Mouse (Mus musculus): ENCODE measurements around the gene Stx1a. TPM values are rescaled to one million over a fixed set of nuclear protein-coding genes. Genes with fewer than 3 reads are reported as not detected.

The Stx1a gene
- polyA plus RNA-seq, 1 experiment from 2014 or later = 12.1 TPM

DNA sequence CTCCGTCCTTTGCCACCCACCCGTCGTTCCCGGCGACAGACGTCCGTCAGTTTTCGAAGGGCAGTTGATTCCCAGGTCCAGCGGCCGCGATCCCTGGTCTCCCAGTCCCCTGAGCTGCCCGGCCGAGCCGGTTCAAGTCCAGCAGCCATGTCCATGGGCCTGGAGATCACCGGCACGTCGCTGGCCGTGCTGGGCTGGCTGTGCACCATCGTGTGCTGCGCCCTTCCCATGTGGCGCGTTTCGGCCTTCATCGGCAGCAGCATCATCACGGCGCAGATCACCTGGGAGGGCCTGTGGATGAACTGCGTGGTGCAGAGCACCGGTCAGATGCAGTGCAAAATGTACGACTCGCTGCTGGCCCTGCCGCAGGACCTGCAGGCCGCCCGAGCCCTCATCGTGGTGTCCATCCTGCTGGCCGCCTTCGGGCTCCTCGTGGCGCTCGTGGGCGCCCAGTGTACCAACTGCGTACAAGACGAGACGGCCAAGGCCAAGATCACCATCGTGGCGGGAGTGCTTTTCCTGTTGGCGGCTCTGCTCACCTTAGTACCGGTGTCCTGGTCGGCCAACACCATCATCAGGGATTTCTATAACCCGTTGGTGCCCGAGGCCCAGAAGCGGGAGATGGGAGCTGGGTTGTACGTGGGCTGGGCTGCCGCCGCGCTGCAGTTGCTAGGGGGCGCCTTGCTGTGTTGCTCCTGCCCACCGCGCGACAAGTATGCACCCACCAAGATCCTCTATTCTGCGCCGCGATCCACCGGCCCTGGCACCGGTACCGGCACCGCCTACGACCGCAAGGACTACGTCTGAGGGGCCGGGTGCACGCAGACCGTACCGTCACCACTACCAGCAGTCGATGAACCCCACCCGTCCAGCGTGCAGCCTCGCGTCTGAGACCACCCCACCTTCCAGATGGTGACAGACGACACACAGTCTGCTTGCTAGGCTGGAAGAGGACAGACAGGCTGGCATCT lies 36.7 kb upstream of the Stx1a start:
- peaks cover 72% of the 10 kb centered on the region for H3K27me3 ChIP-seq (replicated peaks)
- WGBS = 5% methylated on average over 79 of the region's 79 CpGs
- H3K9me3 ChIP-seq (replicated peaks) = no peaks in the 10 kb centered on the region
- H3K4me1 ChIP-seq (replicated peaks) = peaks cover 26% of the 10 kb centered on the region
- peak overlapping the region; percentile 39 for H3K4me3 ChIP-seq
- H3K36me3 ChIP-seq = no peaks in the 10 kb centered on the region
- peak overlapping the region; percentile 66 for H3K4me2 ChIP-seq
- H3K27ac ChIP-seq (ENCODE audit: poor library complexity, severe bottlenecking) = no peak overlapping the region
- H3K9ac ChIP-seq = peak overlapping the region; percentile 46; the same call in 1 of the 2 replicates
- no peak for ATAC-seq (ENCODE audit: insufficient number of reproducible peaks, low FRiP score)

GRCm38 (mm10) chr5:134989166-134989565 lies 34.1 kb upstream of the Stx1a start:
- H3K36me3 ChIP-seq = no peaks in the 10 kb centered on the region
- H3K9me3 ChIP-seq (replicated peaks) = no peaks in the 10 kb centered on the region

DNA sequence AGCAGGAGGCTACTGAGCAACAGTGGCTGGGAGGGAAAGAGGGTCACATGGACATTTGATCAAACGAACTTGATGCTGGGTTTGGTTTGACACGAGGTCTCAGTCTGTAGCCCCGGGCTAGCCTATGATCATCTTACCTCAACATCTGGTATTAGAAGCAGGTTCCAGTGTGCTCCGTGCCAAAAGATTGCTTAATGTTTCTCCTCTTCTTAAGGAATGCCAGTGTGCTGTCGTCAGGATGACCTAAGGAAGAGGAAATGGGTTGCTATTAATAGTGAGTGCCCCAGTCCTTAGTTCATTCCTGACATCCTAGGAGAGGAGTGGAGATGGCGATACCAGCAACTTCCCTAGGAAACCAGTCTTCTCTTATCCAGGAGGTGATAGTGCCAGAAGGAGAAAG lies 33.5 kb upstream of the Stx1a start:
- 28% methylated on average over 6 of the region's 6 CpGs for WGBS
- H3K27ac ChIP-seq (ENCODE audit: poor library complexity, severe bottlenecking) = no peak overlapping the region
- H3K4me1 ChIP-seq (replicated peaks) = peaks cover 26% of the 10 kb centered on the region
- peaks cover 58% of the 10 kb centered on the region for H3K27me3 ChIP-seq (replicated peaks)
- no peak overlapping the region for H3K9ac ChIP-seq
- no peak overlapping the region for H3K4me2 ChIP-seq
- no peaks in the 10 kb centered on the region for H3K9me3 ChIP-seq (replicated peaks)
- ATAC-seq (ENCODE audit: insufficient number of reproducible peaks, low FRiP score) = no peak
- H3K4me3 ChIP-seq = no peak overlapping the region
- no peaks in the 10 kb centered on the region for H3K36me3 ChIP-seq

More at GRCm38 (mm10) chr5:134989166-134989565, 34.1 kb upstream of the Stx1a start:
- no peak overlapping the region for H3K4me2 ChIP-seq
- H3K4me1 ChIP-seq (replicated peaks) = peaks cover 26% of the 10 kb centered on the region
- H3K27me3 ChIP-seq (replicated peaks) = peaks cover 64% of the 10 kb centered on the region
- H3K4me3 ChIP-seq = no peak overlapping the region
- no peak overlapping the region for H3K27ac ChIP-seq (ENCODE audit: poor library complexity, severe bottlenecking)
- H3K9ac ChIP-seq = no peak overlapping the region
- WGBS = 60% methylated on average over 11 of the region's 11 CpGs
- no peak for ATAC-seq (ENCODE audit: insufficient number of reproducible peaks, low FRiP score)

DNA sequence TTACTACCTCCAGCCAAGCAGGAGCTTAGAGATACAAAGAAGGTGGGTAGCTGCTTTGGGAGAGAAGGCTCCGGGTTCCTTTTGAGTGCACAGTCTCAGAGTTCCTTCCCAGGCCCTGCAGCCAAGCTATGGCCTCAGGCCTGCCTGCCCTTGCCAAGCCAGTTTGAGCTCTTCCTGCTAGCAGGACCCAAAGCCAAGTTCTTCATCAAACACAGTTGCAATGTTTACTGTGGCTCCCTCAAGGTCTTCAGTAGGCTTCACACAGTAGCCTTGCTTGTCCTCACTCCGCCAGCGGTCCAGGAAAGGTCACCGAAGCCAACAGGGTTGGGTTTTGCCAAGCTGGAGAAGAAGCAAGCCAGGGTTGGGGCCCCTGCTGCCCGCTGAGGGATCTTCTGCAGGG lies 30.7 kb upstream of the Stx1a start:
- H3K27me3 ChIP-seq (replicated peaks) = peaks cover 30% of the 10 kb centered on the region
- no peak overlapping the region for H3K4me2 ChIP-seq
- H3K4me1 ChIP-seq (replicated peaks) = peaks cover 7% of the 10 kb centered on the region; the same call in 1 of the 2 replicates
- WGBS = 76% methylated on average over 5 of the region's 5 CpGs
- ATAC-seq (ENCODE audit: insufficient number of reproducible peaks, low FRiP score) = no peak
- H3K4me3 ChIP-seq = no peak overlapping the region
- H3K27ac ChIP-seq (ENCODE audit: poor library complexity, severe bottlenecking) = no peak overlapping the region
- H3K9ac ChIP-seq = no peak overlapping the region
- no peaks in the 10 kb centered on the region for H3K9me3 ChIP-seq (replicated peaks)
- no peaks in the 10 kb centered on the region for H3K36me3 ChIP-seq

- Histone ChIP-seq H3K4me1 (replicated peaks) (peaks cover 7% of the 10 kb centered on the region; the same call in 1 of the 2 replicates), H3K27ac (ENCODE audit: poor library complexity, severe bottlenecking) (no peak overlapping the region), H3K36me3 (no peaks in the 10 kb centered on the region), H3K9me3 (replicated peaks) (no peaks in the 10 kb centered on the region), H3K4me3 (no peak overlapping the region), H3K9ac (no peak overlapping the region), H3K27me3 (replicated peaks) (peaks cover 7% of the 10 kb centered on the region), H3K4me2 (no peak overlapping the region)
- ATAC-seq (ENCODE audit: insufficient number of reproducible peaks, low FRiP score) = no peak
- 67% methylated on average over 6 of the region's 6 CpGs for WGBS
Observed at GRCm38 (mm10) chr5:134998359-134998758, 24.9 kb upstream of the Stx1a start.

DNA sequence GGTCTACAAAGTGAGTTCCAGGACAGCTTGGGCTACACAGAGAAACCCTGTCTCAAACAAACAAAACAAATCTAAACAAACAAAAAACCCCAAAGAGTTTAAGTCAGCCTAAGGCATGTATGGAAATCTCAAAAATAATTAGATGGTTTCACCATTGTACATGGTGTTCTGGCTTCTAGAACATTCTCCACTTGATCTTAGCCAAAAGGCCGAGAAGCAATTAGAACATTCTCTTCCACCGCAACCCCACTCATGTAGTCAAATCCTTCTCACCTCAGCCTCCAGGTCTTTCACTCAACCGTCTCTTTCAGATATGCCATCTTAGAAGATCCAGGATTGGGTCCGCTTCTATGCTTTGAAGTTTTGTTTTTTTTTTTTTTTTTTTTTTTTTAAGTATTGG lies 23.5 kb upstream of the Stx1a start:
- Histone ChIP-seq H3K27ac (ENCODE audit: poor library complexity, severe bottlenecking) (no peak overlapping the region), H3K27me3 (replicated peaks) (peaks cover 9% of the 10 kb centered on the region), H3K4me1 (replicated peaks) (peaks cover 7% of the 10 kb centered on the region; the same call in 1 of the 2 replicates), H3K9me3 (replicated peaks) (no peaks in the 10 kb centered on the region), H3K36me3 (no peaks in the 10 kb centered on the region), H3K4me3 (no peak overlapping the region), H3K4me2 (no peak overlapping the region), H3K9ac (no peak overlapping the region)
- ATAC-seq (ENCODE audit: insufficient number of reproducible peaks, low FRiP score) = no peak
- WGBS = 88% methylated on average over 4 of the region's 4 CpGs

DNA sequence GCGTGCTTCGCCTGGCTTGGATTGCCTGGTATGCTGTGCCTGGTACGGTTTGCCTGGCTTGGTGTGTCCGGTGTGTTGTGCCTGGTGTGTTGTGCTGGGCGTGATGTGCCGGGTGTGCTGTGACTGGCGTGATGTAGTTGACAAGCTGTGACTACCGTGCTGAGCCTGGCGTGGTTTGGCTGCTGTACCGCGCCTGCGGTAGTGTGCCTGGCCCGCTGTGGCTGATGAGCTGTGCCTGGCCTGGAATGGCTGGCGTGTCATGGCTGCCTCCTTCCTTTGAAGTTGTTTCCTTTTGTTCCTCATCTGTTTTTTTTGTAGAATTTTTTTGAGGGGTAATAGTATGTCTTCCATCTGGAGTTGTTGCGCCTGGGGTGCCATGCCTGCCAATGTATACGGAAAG lies 22.5 kb upstream of the Stx1a start:
- ATAC-seq (ENCODE audit: insufficient number of reproducible peaks, low FRiP score) = no peak
- Histone ChIP-seq H3K36me3 (no peaks in the 10 kb centered on the region), H3K4me2 (peak overlapping the region; percentile 57; the same call in 1 of the 2 replicates), H3K4me3 (no peak overlapping the region), H3K27ac (ENCODE audit: poor library complexity, severe bottlenecking) (no peak overlapping the region), H3K27me3 (replicated peaks) (peaks cover 16% of the 10 kb centered on the region), H3K9ac (no peak overlapping the region), H3K9me3 (replicated peaks) (no peaks in the 10 kb centered on the region), H3K4me1 (replicated peaks) (peaks cover 7% of the 10 kb centered on the region; the same call in 1 of the 2 replicates)
- 62% methylated on average over 16 of the region's 16 CpGs for WGBS

GRCm38 (mm10) chr5:135001309-135001708 lies 22.0 kb upstream of the Stx1a start:
- H3K9me3 ChIP-seq (replicated peaks) = no peaks in the 10 kb centered on the region
- no peaks in the 10 kb centered on the region for H3K36me3 ChIP-seq
- peaks cover 7% of the 10 kb centered on the region; the same call in 1 of the 2 replicates for H3K4me1 ChIP-seq (replicated peaks)
- H3K9ac ChIP-seq = no peak overlapping the region; the same call in 1 of the 2 replicates
- WGBS = 4% methylated on average over 14 of the region's 14 CpGs
- H3K4me2 ChIP-seq = peak overlapping the region; percentile 57
- peaks cover 16% of the 10 kb centered on the region for H3K27me3 ChIP-seq (replicated peaks)
- 0 out of 2 replicates have a peak, but pooled peaks have one; percentile 41 for ATAC-seq (ENCODE audit: insufficient number of reproducible peaks, low FRiP score)
- no peak overlapping the region for H3K27ac ChIP-seq (ENCODE audit: poor library complexity, severe bottlenecking)
- no peak overlapping the region for H3K4me3 ChIP-seq

GRCm38 (mm10) chr5:135002151-135002550 lies 21.1 kb upstream of the Stx1a start:
- 62% methylated on average over 5 of the region's 5 CpGs for WGBS
- ATAC-seq (ENCODE audit: insufficient number of reproducible peaks, low FRiP score) = no peak
- H3K27me3 ChIP-seq (replicated peaks) = peaks cover 16% of the 10 kb centered on the region
- no peaks in the 10 kb centered on the region for H3K36me3 ChIP-seq
- H3K4me2 ChIP-seq = no peak overlapping the region
- H3K9me3 ChIP-seq (replicated peaks) = no peaks in the 10 kb centered on the region
- H3K4me3 ChIP-seq = no peak overlapping the region
- H3K27ac ChIP-seq (ENCODE audit: poor library complexity, severe bottlenecking) = no peak overlapping the region
- peaks cover 7% of the 10 kb centered on the region; the same call in 1 of the 2 replicates for H3K4me1 ChIP-seq (replicated peaks)
- no peak overlapping the region for H3K9ac ChIP-seq

- Histone ChIP-seq H3K4me1 (replicated peaks) (peaks cover 37% of the 10 kb centered on the region), H3K9ac (peak overlapping the region; percentile 75), H3K27me3 (replicated peaks) (0 out of 2 replicates have a peak, but pooled peaks cover 8% of the 10 kb centered on the region), H3K36me3 (peaks cover 4% of the 10 kb centered on the region; the same call in 1 of the 2 replicates), H3K4me2 (peak overlapping the region; percentile 77), H3K27ac (ENCODE audit: poor library complexity, severe bottlenecking) (peak overlapping the region; percentile 92), H3K4me3 (peak overlapping the region; percentile 64), H3K9me3 (replicated peaks) (no peaks in the 10 kb centered on the region)
- no peak for ATAC-seq (ENCODE audit: insufficient number of reproducible peaks, low FRiP score)
- 34% methylated on average over 16 of the region's 16 CpGs for WGBS
Observed at GRCm38 (mm10) chr5:135007802-135008571, 15.3 kb upstream of the Stx1a start.

All from heart, embryonic 12.5 days (tissue).